Mouse (Mus musculus): Measurements from ENCODE around the gene Rnft1. TPM values are rescaled to one million over a fixed set of nuclear protein-coding genes. Genes with fewer than 3 reads are reported as not detected.

Rnft1 gene
- polyA plus RNA-seq, 1 experiment from 2014 or later = 14.4 TPM

DNA sequence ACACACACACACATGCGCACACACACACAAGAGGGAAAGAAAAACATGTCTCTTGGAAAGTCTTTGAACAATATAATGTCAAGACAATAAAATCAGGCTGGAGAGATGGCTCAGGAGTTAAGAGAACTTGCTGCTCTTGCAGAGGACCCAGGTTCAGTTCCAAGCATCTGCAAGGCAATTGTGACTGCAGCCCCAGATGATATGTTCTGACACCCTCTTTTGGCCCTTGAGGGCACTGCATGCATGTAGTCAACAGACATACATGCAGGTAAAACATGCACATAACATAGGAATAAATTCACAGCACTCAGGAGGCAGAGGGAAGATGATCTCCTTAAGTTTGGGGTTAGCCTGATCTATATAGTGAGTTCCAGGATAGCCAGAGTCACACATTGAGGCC is 63.0 kb downstream of the Rnft1 start:
- Histone ChIP-seq H3K9ac (ENCODE audit: low read depth, low read length) (no peak overlapping the region), H3K4me1 (ENCODE audit: control insufficient read depth, insufficient read depth, low read length) (peaks cover 17% of the 10 kb centered on the region), H3K4me3 (ENCODE audit: low read depth, low read length) (no peak overlapping the region), H3K9me3 (replicated peaks; ENCODE audit: control insufficient read depth, low read length, poor library complexity, severe bottlenecking) (no peaks in the 10 kb centered on the region), H3K27me3 (ENCODE audit: control insufficient read depth, insufficient read depth, low read depth, low read length) (no peaks in the 10 kb centered on the region), H3K36me3 (ENCODE audit: control insufficient read depth, insufficient read depth, low read length) (no peaks in the 10 kb centered on the region), H3K27ac (ENCODE audit: low read length) (no peak overlapping the region), H3K4me2 (ENCODE audit: low read length) (no peak overlapping the region)
- no peak for ATAC-seq
- 100% methylated on average over 1 of the region's 1 CpGs for WGBS

Other genes starting within 250 kb of the Rnft1 start
- 23.4 and 24.4 TPM in 2 replicates for gene Ints2, start 227.1 kb upstream of the Rnft1 start, polyA plus RNA-seq (2015; fragmentation: Nextera tagmentation; extraction: Ambion mirVana)
- gene Med13, start 127.1 kb upstream of the Rnft1 start, polyA plus RNA-seq (2015; fragmentation: Nextera tagmentation; extraction: Ambion mirVana) = 6.6 and 8.6 TPM in 2 replicates
- 53.2 and 53.3 TPM in 2 replicates for gene Rps6kb1, start 60.1 kb downstream of the Rnft1 start, polyA plus RNA-seq (2015; fragmentation: Nextera tagmentation; extraction: Ambion mirVana)
- gene Tubd1, start 60.3 kb downstream of the Rnft1 start, polyA plus RNA-seq (2015; fragmentation: Nextera tagmentation; extraction: Ambion mirVana) = 6.4 and 7.8 TPM in 2 replicates
- 104 and 128 TPM in 2 replicates for gene Vmp1, start 199.2 kb downstream of the Rnft1 start, polyA plus RNA-seq (2015; fragmentation: Nextera tagmentation; extraction: Ambion mirVana)
- gene Ptrh2, start 199.3 kb downstream of the Rnft1 start, polyA plus RNA-seq (2015; fragmentation: Nextera tagmentation; extraction: Ambion mirVana) = 29.5 and 29.8 TPM in 2 replicates